Mouse (Mus musculus) forebrain, embryonic 15.5 days (tissue): ENCODE results near the gene Mat2b. TPM values are rescaled to one million over a fixed set of nuclear protein-coding genes. Genes with fewer than 3 reads are reported as not detected.

ENCODE experiments used
- polyA plus RNA-seq: library from polyadenylated mRNA; unstranded; fragments of >200 nt; fragmentation: Nextera tagmentation; extraction: Ambion mirVana; gene quantifications from 2 replicates; pipeline ENCODE4 v1.2.1, GENCODE M21; 2015

Gene Mat2b
- polyA plus RNA-seq, 1 experiment from 2014 or later, result 78.8 TPM

Other genes with a start within 250 kb of the Mat2b start
- 18.2 and 21.0 TPM in 2 replicates for gene Hmmr, start 38.2 kb upstream of the Mat2b start, polyA plus RNA-seq
- gene Nudcd2, start 38.5 kb upstream of the Mat2b start, polyA plus RNA-seq, result 78.7 and 80.2 TPM in 2 replicates
- 28.8 and 30.5 TPM in 2 replicates for gene Ccng1, start 60.1 kb upstream of the Mat2b start, polyA plus RNA-seq